Mouse (Mus musculus) left cerebral cortex, adult 2 months (tissue): ENCODE measurements around the gene Sass6. TPM values are rescaled to one million over a fixed set of nuclear protein-coding genes. Genes with fewer than 3 reads are reported as not detected.
A peak's percentile ranks its signal among the peaks of the same experiment; 100 is the strongest.
"Not testable (repeated sequence)": the region's sequence is repeated elsewhere in the genome, so short reads cannot be mapped to it uniquely, and the experiment has no call there.

Experiments
- DNase-seq, 2 experiments: peaks; one replicate each; pipeline ENCODE4 v3.0.0; 2021 to 2022; ENCODE audit warnings: low spot score in 2 of 2, mixed read lengths in 1 of 2; ENCODE audit errors: extremely low spot score in 1 of 2
- H3K27ac ChIP-seq: fragments of 200-600 bp; 2 replicates; pipeline ENCODE4 v1.8.1; 2022
- H3K4me3 ChIP-seq: fragments of 200-600 bp; 2 replicates; pipeline ENCODE4 v1.8.1; 2022
- CTCF ChIP-seq: fragments of 200-600 bp; IDR thresholded peaks from 2 replicates; pipeline ENCODE4 v1.8.1; 2022; ENCODE audit warnings: antibody characterized with exemption, mild to moderate bottlenecking, moderate library complexity
- intact Hi-C: fragments of 180-260 bp; cut with DNase I; formaldehyde crosslinking; loops from one replicate; pipeline ENCODE4 v1.15.1; 2025
- total RNA-seq, 2 experiments: library from RNA; stranded (reverse); gene quantifications; 2 replicates each; pipeline ENCODE4 v1.2.3; 2021

Gene Sass6
- total RNA-seq, 2 experiments from 2014 or later: 5.9 to 8.1 TPM

GRCm38 (mm10) chr3:116656184-116656965, 61.6 kb downstream of the Sass6 start:
- no peak for TF ChIP-seq CTCF
- DNase-seq: no peak
- intact Hi-C loops: loop anchor here (10.0 kb wide), 1 partner anchor 142 kb away; the partner anchor contains the start of gene Dbt
- Histone ChIP-seq H3K4me3 (no peak overlapping the region), H3K27ac (no peak overlapping the region)

GRCm38 (mm10) chr3:116658928-116659565, 64.3 kb downstream of the Sass6 start:
- TF ChIP-seq CTCF: no peak
- intact Hi-C loops: loop anchor here (10.0 kb wide), 1 partner anchor 144 kb away; the partner anchor contains the start of gene Dbt

GRCm38 (mm10) chr3:116659856-116660430, 65.2 kb downstream of the Sass6 start:
- no peak overlapping the region for H3K4me3 ChIP-seq
- no peak overlapping the region for H3K27ac ChIP-seq
- intact Hi-C loops: loop anchor here (10.0 kb wide), 2 partner anchors 145 to 655 kb away; partner anchors contain the start of genes Dbt, Extl2 and Slc30a7

More at GRCm38 (mm10) chr3:116658928-116659565, 64.3 kb downstream of the Sass6 start:
- Histone ChIP-seq H3K27ac (no peak overlapping the region), H3K4me3 (no peak overlapping the region)
- no peak for DNase-seq

DNA sequence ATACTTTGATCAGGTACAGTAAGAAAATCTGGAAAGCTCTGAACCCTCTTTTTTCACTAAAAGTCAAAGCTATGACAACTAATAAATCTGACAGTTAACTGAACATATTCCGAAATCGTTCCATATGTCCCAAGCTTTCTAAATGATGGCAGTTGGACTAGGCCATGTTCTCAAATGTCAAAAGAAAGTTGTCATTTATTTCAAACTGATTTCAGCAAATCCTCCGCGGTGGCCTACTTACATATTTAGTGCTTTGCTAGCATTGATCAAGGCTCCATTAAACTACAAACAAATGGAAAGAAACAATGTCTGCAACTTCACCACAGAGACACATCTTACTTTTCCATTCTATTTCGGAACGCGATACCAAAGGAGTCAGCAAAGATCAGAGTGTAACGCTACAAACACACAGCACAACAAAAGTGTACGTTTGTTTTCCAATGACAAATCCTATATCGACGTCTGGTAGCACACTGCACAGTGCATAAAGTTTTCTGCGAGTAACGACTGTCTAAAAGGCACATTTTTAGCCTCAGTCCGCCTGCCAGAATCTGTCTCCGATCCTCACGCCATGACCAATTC, 66.6 kb downstream of the Sass6 start:
- Histone ChIP-seq H3K27ac (peak overlapping the region; percentile 96), H3K4me3 (peak overlapping the region; percentile 84)
- intact Hi-C loops: loop anchor here (10.0 kb wide), 1 partner anchor 657 kb away; the partner anchor contains the start of genes Extl2 and Slc30a7
- TF ChIP-seq CTCF: no peak
- DNase-seq: no peak

More at GRCm38 (mm10) chr3:116659856-116660430, 65.2 kb downstream of the Sass6 start:
- no peak for DNase-seq
- no peak for TF ChIP-seq CTCF

DNA sequence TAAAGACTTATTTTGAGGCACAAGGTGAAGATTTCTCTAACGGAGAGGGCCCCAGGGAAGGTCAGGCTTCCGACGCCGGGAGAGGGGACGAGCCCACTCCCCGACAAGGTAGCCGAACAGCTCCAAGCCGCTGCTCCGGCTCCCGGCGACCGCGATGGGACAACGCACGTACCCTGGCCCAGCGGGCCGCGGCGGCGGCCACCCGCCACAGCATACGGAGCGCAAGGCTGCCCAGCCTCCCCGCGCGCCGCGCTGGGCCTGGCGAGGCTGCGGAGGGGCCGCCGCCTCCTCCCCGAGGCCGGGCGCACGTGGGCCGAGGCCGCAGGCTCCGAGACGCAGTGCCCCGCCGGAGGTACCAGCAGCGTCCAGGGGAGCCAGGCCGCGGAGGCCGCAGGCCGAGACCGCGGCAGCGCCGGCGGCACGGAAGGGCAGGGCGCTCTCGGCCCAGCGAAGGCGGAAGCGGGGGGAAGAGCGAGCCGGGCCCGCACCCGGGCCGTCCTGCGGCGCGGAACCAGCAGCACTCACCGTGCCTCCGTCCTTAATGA, 67.2 kb downstream of the Sass6 start:
- DNase-seq: peak in 1 of 2 experiments; percentile 61
- intact Hi-C loops: loop anchor here (1.0 to 10.0 kb wide), 3 partner anchors 50 to 657 kb away; partner anchors contain the start of genes Extl2, Sass6, Slc30a7 and Slc35a3
- Histone ChIP-seq H3K4me3 (peak overlapping the region; percentile 84), H3K27ac (peak overlapping the region; percentile 96)
- TF ChIP-seq CTCF: no peak

- TF ChIP-seq CTCF: no peak; the same call in 1 of the 2 replicates
- Histone ChIP-seq H3K4me3 (peak within 1 kb of the TSS; percentile 84), H3K27ac (peak within 1 kb of the TSS; percentile 96)
- DNase-seq: peak; percentile 99
- intact Hi-C loops: loop anchor here (1.0 to 10.0 kb wide), 3 partner anchors 50 to 658 kb away; partner anchors contain the start of genes Extl2, Sass6, Slc30a7 and Slc35a3
Observed at GRCm38 (mm10) chr3:116662463-116662863, 67.7 kb downstream of the Sass6 start, which contains the start of gene Mfsd14a. Gene Mfsd14a, minus strand, starts transcription at chr3:116662677.

DNA sequence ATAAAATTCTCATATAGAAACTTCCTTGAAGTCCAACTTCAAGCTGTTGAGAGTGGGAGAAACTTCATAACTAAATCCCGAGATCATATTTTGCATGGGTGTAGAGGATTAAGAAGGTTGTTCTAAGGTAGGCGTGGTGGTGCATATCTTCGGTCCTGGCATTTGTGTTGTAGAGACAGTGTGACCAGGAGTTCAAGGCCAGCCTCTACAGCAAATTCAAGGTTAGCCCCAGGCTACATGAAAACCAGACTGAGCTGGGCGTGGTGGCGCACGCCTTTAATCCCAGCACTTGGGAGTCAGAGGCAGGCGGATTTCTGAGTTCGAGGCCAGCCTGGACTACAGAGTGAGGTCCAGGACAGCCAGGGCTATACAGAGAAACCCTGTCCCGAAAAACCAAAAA, 69.5 kb downstream of the Sass6 start:
- not testable (repeated sequence) for H3K27ac ChIP-seq, H3K4me3 ChIP-seq, DNase-seq
- intact Hi-C loops: loop anchor here (10.0 kb wide), 1 partner anchor 659 kb away; the partner anchor contains the start of genes Extl2 and Slc30a7

Other genes with a start within 250 kb of the Sass6 start
- gene Cdc14a, start 170.9 kb upstream of the Sass6 start, total RNA-seq: 1 to 10 TPM; 2.6 to 4.5 TPM
- 10 to 100 TPM; 57.5 to 58.9 TPM for gene Rtca, start 86.8 kb upstream of the Sass6 start, total RNA-seq
- gene Dbt, start 81.9 kb upstream of the Sass6 start, total RNA-seq: 10 to 100 TPM; 16.2 to 17.2 TPM
- gene Lrrc39, start 32.0 kb upstream of the Sass6 start, total RNA-seq: not detected
- 10 to 100 TPM; 17.4 to 19.4 TPM for gene Trmt13, start 19.6 kb downstream of the Sass6 start, total RNA-seq
- gene Mfsd14a, start 67.7 kb downstream of the Sass6 start, total RNA-seq: 10 to 100 TPM; 55.1 to 57.3 TPM
- gene Gm43191, start 86.3 kb downstream of the Sass6 start, total RNA-seq: under 1 TPM in 1 of 2 experiments, not detected in 1; 0.56 TPM
- 10 to 100 TPM; 15.7 to 17.7 TPM for gene Slc35a3, start 117.8 kb downstream of the Sass6 start, total RNA-seq
- 10 to 100 TPM; 25.3 to 25.8 TPM for gene Agl, start 213.2 kb downstream of the Sass6 start, total RNA-seq